Mouse (Mus musculus) activated CD4-positive, CD25-positive, alpha-beta regulatory T cell (primary cell): ENCODE data around the gene Pak6. TPM values are rescaled to one million over a fixed set of nuclear protein-coding genes. Genes with fewer than 3 reads are reported as not detected.

Experiments used
- polyA plus RNA-seq, 2 experiments: library from polyadenylated mRNA; unstranded; fragments of 100-300 nt; shearing (Covaris generic); gene quantifications; one replicate each; pipeline ENCODE4 v1.2.1; 2017

Gene Pak6
- under 1 TPM in 1 of 2 experiments, not detected in 1; 0.82 TPM for polyA plus RNA-seq

DNA sequence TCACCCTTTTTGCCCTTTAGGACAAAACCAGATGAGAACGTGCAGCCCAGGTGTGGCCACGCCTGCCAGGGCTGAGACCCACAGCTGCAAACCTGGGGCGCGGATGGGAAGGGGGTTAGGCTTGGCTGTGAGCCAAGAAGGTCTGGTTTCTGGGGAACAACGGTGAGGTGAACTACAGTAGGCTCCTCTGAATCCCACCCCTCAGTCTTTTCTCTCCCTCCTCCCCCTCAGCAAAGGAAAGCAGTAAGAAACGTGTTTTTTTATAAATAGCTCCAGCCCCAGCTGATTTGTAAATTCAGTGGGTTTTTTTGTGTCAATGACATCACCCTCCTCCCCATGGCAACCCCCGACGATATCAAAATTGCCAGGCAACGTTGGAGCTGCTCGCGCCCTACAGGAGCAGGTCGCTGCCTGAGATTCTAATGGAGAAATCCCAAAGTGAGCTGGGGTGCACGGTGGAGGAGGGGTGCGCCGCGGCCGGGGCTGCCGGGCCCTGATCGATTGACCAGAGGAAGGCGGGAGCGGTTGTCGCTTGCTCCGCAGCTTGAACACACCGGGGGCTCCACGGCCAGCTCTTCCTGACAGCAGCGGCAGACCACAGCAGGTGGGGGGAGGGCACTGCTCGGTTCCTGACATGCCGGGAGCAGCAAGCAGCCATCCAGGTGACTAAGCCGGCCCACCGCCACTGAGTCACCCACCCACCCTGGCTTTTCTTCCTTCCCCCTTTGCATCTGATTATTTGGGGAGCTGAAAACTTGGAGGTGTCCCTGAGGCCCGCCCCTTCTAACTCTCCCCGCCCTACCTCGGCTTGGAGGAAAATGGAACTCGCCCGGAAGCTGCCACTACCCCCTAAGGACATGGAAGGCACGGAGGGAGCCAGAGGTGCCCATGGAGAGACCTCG lies at the start of gene Pak6:
Gene Pak6 (plus strand): TSS at position 402 of the 902 bp plus-strand sequence.

DNA sequence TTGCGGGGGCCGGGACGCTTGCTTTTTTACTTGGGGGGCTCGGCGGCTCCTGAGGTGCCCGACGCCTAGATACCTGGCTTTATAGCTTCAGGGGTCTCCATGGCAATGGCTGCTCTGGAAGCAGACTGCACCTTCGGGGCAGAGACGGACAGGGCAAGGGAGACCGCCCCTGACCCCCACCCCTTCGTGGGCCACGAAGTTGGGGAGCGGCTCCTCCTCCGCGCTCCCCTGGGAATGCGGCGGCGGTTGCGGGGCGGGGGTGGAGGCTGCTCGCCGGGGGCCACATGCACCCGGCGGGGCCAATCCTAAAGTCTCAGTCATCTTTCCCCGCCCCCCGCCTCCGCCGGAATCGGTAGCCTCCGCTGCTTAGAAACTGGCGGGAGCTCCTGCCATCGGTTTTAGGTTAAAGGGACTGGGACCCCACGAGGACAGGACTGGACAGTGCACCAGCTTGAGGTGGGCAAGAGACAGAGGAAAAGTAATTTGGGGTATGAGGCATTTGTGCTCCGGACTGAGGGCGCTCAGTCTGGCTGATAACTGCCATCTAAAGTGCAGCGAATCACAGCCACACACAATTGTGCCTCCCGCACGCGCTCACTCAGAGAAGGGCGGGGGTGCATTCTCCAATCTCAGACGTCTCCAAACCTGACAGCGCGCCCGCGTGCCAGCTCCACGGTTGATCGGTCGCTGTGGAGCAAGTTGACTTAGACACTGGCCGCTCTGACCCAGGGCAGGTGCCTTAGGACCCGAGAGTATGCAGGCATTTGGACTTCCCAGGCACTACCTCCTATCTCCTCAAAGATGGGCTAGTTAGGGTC lies 41.0 kb downstream of the Pak6 start, which contains the start of gene Ankrd63:
Gene Ankrd63 (minus strand): TSS at position 51 of the 818 bp plus-strand sequence.

DNA sequence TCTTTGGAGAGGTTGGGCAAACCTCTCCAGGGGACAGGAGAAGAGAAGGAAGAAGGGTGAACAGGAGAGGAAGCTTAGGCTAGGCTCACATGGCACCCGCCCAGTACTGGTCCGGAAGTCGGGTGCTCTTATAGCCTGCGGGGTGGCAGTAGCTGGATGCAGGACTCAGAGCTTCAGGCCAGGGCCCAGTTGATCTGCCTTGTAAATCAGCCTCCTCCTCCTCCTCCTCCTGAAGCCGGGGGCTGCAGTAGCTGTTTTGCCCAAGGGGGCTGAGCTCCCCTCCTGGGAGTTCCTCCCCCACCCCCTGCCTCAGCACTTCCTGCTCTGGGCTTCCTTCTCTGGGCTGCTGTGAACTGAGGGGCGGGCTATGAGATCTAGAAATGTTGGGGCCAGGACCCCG lies 65.2 kb downstream of the Pak6 start, which contains the start of gene Plcb2:
Gene Plcb2 (minus strand): TSS at position 102 of the 400 bp plus-strand sequence.

GRCm38 (mm10) chr2:118745232-118745884 lies 82.3 kb downstream of the Pak6 start, which contains the start of gene Inafm2:
TSS of gene Inafm2 (plus strand) at chr2:118745758.

Other genes starting within 250 kb of the Pak6 start
- gene Srp14, start 183.6 kb upstream of the Pak6 start, polyA plus RNA-seq: 100 to 1,000 TPM; 306 to 343 TPM
- 1 to 10 TPM in 1 of 2 experiments, under 1 TPM in 1; 0.88 to 1.4 TPM for gene Bmf, start 113.6 kb upstream of the Pak6 start, polyA plus RNA-seq
- gene Bub1b, start 65.1 kb upstream of the Pak6 start, polyA plus RNA-seq: 10 to 100 TPM; 12.7 to 14.1 TPM
- gene Ankrd63, start 40.7 kb downstream of the Pak6 start, polyA plus RNA-seq: not detected
- gene Plcb2, start 65.1 kb downstream of the Pak6 start, polyA plus RNA-seq: 10 to 100 TPM; 22.4 to 29.1 TPM
- gene Inafm2, start 82.5 kb downstream of the Pak6 start, polyA plus RNA-seq: 1 to 10 TPM; 5.0 to 9.6 TPM
- gene Ccdc9b, start 99.4 kb downstream of the Pak6 start, polyA plus RNA-seq: under 1 TPM in 1 of 2 experiments, not detected in 1; 0.48 TPM
- not detected for gene Phgr1, start 109.5 kb downstream of the Pak6 start, polyA plus RNA-seq
- under 1 TPM in 1 of 2 experiments, not detected in 1; 0.17 TPM for gene Disp2, start 116.4 kb downstream of the Pak6 start, polyA plus RNA-seq
- 10 to 100 TPM; 14.6 to 20.5 TPM for gene Knstrn, start 150.7 kb downstream of the Pak6 start, polyA plus RNA-seq
- gene Ivd, start 198.7 kb downstream of the Pak6 start, polyA plus RNA-seq: 10 to 100 TPM; 49.2 to 54.3 TPM
- 10 to 100 TPM; 11.0 to 16.9 TPM for gene Bahd1, start 237.1 kb downstream of the Pak6 start, polyA plus RNA-seq